Mouse (Mus musculus): ENCODE data around the gene Gtpbp1.
A peak's percentile ranks its signal among the peaks of the same experiment; 100 is the strongest.
"Not testable (repeated sequence)": the region's sequence is repeated elsewhere in the genome, so short reads cannot be mapped to it uniquely, and the experiment has no call there.

The Gtpbp1 gene

DNA sequence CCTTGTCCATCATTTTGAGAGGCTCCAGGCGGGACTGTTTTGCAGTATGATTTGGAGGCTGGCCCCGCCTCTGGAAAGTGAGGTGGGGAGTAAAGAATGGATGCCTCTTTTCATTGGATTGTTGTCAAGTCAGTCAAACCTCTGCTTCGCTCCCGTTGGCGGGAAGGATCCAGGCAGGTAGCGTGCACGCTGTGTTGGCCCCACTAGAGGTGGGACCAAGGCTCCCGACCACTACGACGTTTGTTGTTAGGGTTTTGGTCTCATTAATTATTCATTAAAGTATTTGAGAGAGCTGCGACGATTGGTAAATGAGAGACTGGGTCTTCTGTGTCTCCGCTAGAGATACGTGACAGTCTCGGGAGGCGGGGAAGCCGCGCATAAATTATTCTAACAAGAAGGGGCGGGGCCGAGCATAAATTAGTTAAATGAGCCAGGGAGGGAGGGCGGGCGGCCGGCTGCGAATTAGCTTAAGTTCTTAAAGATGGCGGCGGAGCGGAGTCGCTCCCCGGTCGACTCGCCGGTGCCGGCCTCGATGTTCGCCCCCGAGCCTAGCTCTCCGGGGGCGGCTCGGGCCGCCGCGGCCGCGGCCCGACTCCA, at the start of gene Gtpbp1:
Gene Gtpbp1, plus strand, starts transcription at position 420 of the 597 bp plus-strand sequence.
- DNase-seq, result peak; percentile 100

DNA sequence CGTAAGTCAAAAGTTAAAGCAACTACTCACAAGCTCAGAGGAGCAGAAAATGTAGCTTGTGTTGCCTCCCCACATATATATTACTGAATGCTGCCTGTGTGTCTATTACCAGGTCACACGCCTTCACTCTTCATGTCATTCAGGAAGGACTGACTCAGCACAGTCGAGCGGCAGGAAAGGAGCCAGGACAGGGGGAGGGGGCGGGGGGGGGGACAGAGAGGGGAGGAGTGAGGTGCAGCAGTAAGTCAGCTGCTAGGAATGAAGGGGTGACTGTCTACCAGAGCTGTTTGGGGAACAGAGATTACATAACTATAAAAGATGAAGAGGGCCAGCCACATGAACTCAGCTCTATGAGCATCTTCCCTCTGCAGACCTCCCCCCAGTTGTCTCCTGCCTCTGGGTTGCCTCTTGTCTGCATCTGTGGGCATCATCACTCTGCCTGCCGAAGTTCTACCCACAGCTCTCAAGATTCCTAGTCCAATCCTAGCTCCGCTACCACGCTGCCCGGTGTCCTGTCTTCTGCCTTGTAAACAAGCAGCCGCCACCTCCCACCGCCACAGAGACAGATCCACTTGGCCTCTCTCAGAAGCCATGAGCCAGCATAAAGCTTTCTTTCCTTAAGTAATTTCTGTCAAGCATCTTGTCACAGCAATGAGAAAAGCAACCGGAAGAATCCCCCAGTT, 49.4 kb upstream of the Gtpbp1 start:
- DNase-seq, result no peak

DNA sequence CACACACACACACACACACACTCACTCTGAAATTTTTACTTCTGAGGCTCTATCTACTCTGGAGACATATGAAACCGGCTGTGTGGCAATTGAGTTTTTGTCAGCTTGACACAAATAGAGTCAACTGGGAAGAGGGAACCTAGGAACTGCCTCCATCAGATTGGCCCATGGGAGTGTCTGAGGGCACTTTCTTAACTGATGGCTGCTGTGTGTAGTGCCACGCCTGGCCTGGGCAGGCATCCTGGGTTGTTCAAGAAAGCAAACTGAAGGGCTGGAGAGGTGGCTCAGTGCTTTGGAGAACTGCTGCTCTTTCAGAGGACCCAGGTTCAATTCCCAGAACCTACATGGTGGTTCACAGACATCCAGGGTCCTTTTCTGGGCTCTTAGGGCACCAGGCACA, 45.2 kb upstream of the Gtpbp1 start:
- no peak for DNase-seq

DNA sequence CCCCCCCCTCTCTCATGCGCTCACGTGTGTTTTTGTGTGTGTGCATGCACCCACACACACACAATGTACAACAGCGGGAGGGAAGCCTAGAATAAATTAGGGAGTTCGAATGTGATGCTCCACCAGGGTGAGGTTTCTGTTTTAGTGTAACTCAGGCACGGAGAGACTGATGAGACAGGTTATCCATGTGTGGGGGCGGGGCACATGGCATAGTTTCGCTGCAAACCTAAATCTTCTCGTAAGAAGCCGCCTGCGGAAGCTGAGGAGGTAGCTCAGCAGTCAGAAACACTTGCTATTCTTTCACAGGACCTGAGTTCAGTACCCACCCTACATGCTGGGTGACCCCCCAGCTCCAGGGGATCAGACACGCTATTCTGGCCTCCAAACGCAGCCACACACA, 42.5 kb upstream of the Gtpbp1 start:
- no peak for DNase-seq

DNA sequence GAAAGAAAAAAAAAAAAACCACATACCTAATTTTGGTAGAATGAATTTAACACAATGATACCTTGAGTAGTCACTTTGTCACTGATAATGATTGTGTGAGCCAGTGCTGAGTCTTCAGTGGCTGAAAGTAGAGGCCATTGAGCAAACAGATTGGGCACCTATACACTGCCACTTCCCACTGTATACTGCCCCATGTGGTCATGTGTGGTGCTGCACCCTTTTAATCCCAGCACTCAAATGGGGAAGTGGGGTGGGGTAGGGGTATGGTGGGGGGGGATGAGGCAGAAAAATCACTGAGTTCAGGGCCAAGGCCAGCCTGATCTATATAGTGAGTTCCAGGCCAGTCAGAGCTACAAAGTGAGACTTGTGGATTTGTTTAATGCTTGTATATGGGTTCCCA, 40.1 kb upstream of the Gtpbp1 start:
- DNase-seq, result peak; percentile 33

DNA sequence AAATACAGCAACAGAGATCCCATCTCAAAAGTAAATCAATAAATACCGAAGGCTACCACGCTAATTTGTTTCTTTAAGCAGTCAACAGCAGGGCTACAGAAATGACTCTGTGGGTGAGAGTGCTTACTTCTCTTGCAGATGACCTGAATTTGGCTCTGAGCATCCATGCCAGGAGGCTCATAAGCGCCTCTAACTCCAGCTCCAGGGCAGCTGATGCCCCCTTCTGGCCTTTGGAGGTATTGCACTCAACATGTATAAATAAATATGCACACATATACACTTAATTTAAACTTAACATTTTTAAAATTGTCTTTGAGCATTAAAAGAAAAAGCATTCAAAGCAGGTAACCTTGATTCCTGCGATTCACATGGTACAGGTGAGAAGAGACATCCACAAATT, 39.2 kb upstream of the Gtpbp1 start:
- no peak for DNase-seq

DNA sequence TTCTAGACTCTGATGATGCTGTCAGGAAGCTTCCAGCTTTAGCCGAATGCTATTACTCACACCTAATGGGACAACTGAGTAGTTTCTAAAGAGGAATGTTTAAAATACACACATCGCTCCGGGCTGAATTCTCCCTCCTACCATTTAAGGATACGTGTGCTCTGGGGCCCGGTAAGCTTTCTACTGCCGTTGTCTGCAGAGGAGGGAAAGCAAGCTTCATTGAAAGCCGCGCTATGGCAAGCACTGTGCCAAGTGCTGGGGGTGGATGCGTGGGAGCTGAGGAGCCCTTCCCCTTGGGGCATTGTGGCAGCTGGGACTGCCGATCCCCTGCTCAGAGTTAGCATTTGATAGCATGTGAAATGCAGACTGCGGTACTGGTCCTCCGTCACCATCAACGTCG, 34.2 kb upstream of the Gtpbp1 start:
- no peak for DNase-seq

DNA sequence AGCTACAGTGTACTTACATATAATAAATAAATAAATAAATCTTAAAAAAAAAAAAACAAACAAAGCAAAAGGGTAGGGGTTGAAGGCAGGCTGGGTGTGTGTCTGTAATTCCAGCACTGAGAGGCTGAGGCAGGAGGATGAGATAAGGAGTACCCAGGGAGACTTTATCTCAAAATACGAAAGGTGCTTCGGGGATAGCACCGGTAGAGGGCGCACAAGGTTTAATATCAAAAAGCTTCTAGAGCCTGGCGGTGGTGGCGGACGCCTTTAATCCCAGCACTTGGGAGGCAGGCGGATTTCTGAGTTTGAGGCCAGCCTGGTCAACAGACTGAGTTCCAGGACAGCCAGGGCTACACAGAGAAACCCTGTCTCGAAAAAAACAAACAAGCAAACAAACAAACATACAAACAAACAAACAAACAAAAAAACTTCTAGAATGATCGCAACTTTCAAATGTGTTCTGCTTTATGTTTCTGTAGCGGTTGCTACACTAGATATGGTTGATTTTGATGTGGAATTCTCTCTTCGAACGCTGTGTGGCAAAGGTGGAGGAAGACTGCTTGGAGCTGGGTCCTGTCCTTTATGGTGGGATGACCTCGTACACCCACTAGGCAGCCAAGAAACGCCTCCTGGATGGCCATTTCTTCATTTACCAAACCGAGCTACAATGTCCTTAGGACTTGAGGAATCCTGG, 32.7 kb upstream of the Gtpbp1 start:
- DNase-seq, result peak; percentile 91

DNA sequence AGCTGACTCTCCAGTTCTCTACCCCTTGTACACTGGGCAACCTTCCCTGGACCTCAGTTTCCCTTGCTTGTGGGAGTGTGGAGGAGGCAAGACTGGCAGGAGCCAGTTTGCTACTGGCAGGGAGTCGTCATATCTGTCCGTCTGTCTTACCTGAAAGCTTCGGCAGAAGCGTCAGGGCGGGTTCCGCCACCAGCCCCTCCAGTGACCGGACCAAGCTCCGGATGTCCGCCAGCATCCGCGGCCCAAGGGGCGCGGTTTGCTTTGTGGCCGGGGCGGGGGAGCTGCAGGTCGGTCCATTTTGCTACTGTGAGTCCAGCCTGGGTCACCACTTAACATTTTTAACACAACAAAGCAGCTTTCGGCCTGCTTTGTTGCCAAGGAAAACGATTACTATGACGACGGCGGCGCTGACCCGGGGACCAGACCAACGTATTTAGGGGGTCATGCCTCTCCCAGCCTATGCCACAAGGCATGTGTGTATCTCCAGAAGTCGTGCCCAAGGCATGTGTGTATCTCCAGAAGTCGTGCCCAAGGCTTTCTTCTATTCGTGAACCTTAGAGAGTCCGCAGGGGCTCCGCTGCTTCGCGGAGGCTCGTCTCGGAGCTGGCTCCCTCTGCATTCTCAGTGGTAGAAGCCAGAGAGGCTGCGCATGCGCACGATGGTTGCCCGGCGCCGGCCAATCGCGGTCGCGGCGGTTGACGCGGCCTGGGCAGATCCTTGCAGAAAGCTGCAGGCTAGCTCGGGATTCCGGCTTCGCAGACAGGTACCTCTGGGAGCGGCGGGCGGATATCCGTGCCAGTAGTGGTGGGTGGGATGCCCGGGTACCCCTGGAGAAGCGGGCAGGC, 31.9 kb upstream of the Gtpbp1 start, which contains the start of the genes Fam227a and Cby1:
Gene Fam227a, minus strand, starts transcription at position 426 of the 845 bp plus-strand sequence.
Gene Cby1, plus strand, starts transcription at position 669 of the 845 bp plus-strand sequence.
- peak; percentile 96 for DNase-seq

DNA sequence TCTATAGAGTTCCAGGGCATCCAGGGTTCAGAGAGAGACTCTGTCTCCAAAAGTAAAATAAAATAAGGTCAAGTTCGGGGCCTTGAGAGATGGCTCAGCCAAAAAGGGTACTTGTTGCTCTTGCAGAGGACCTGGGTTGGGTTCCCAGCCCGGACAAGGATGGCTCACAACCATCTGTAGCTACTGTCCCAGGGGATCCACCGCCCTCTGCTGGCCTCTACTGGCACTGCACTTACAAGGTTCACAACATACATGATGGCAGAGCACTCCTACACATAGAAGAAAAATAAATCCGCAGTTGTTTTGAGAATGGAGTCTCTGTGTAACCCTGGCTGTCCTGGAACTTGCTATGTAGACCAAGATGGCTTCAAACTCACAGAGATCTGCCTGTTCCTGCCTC, 28.8 kb upstream of the Gtpbp1 start:
- peak; percentile 51 for DNase-seq

DNA sequence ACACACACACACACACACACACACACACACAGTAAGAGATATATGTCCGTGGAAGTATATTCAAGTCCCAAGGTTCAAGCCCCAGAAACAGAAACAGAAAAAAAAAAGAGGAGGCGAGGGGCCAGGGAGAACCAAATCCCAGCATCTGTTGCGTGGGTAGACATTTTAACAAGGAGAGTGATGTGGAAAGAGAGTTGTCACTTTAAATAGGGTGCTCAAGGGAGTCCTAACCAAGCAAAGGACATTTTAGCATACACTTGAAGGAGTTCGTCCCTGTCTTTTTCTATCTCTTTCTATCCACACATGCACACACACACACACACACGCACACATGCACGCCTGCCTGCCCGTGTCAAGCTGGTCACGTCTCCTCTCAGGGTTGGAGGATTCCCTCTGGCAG, 26.0 kb upstream of the Gtpbp1 start:
- DNase-seq, result no peak

DNA sequence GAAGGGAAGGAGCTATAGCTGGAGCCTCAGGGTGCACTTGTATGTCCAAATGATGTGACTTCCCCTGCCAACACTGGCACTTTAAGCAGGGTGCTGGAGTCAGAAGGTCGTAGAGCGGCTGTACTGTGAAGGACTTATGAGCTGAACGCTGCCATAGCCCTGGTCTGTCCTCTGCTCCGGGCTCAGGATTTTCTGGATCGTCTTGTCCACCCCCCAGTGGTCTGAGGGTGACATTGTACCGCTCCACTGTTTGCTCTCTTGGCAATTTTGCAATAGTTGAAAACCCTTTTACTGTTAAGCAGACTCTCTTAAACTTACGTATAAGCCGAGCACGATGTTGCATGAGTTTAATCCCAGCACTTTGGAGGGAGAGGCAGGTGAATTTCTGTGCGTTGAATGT, 21.4 kb upstream of the Gtpbp1 start:
- DNase-seq, result no peak

DNA sequence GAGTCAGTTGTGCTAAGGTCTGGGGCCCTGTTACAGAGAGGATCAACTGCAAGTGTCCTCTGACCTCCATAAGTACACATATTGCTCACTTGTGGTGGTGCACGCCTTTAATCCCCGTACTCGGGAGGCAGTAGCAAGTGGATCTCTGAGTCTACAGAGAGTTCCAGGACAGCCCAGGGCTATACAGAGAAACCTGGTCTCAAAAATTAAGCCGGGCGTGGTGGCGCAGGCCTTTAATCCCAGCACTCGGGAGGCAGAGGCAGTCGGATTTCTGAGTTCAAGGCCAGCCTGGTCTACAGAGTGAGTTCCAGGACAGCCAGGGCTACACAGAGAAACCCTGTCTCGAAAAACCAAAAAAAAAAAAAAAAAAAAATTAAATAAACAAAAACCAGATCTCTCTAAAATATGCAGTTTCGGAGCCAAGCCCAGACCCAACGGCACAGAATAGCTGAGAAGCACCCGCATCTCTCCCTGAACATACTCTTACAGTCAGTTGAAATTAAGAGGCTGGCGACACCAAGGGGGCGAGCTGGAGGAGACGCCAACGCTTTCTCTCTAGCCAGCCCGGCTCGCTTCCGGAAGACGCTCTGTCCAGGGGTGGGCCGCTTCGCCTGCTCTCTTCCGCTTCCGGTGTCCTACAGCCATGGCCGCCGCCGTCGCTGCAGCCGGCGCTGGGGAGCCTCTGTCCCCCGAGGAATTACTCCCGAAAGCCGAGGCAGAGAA, 20.2 kb upstream of the Gtpbp1 start, which contains the start of gene Tomm22:
Gene Tomm22, plus strand, starts transcription at position 613 of the 723 bp plus-strand sequence.
- DNase-seq, result peak; percentile 91

DNA sequence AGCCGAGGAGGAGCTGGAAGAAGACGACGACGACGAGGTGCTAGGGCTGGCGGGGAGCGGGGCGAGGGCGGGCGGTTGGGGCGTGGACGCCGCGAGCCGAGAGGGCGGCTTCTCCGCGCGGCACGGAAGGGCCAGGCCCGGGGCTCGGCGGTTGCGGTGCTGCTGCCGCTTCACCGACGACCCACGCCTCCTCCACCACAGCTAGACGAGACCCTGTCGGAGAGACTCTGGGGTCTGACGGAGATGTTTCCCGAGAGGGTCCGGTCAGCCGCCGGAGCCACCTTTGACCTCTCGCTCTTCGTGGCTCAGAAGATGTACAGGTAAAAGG, 19.7 kb upstream of the Gtpbp1 start:
- DNase-seq, result no peak

DNA sequence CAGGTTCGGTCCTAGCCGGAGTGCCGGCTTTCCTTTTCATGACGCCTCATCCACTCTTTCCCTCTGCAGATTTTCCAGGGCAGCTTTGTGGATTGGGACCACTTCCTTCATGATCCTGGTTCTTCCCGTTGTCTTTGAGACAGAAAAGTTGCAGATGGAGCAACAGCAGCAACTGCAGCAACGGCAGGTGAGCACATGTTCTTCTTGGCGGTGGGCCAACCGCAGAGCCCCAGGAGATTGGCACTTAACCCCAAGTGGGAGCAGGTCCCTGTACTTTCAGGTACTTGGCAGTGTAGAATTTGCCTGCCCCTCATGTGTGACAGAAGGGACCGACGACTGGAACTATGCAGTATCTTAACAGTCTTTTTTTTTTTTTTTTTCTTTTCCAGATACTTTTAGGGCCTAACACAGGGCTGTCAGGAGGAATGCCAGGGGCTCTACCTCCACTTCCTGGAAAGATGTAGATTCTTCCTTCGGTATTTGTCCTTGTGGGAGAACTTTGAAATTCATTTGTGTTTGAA, 18.8 kb upstream of the Gtpbp1 start:
- not testable (repeated sequence) for DNase-seq

DNA sequence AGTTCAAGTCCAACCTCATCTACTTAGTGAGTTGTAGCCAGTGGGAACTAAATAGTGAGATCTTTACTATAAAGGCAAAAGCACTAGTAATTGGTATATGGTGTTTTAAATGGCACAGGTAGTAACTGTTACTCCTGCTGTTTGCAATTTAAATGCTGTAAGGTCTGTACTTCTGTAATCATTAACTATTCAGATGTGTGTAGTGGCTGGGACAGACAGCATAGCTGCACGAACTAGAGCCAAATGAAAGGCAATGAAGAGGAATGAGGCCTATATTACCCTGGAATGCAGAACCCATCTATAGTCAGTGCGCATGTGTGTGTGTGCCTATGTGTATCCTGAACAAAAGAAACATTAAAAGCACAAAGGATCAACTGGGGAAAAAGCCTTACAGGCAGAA, 12.7 kb upstream of the Gtpbp1 start:
- no peak for DNase-seq

DNA sequence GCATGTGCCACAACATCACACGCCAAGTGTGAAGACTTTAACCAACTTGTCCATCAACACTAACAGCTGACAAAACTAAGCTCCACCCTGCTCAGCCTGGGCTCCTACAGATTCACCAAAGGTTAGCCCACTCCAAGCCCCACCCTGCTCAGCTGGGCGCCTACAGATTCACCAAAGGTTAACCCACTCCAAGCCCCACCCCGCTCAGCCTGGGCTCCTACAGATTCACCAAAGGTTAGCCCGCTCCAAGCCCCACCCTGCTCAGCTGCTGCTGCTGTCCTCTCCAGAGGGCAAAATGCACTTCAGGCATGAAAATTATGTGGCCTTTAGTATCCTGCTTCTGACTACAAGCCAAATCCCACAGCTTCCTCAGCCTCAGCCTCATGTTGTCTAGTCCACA, 8.7 kb upstream of the Gtpbp1 start:
- DNase-seq, result peak; percentile 57

DNA sequence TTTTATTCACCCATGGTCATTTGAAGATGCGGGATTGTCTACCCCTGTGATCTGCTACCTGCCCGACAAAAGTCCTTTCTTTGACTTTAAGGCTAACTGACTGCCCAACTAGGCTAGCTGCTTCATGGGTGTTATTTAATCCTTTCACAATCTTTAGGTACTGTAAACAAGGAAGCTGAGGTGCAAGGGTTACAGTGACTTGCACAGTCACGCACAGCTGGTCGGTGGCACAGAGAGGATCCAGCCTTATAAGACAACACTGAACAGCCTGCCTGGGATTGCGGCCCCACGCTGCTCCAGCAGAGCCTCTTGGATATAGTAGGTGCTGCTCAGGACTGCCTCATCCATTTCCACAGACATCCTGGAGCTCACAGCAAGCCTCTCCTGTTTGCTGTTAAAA, 7.5 kb upstream of the Gtpbp1 start:
- DNase-seq, result peak; percentile 45

DNA sequence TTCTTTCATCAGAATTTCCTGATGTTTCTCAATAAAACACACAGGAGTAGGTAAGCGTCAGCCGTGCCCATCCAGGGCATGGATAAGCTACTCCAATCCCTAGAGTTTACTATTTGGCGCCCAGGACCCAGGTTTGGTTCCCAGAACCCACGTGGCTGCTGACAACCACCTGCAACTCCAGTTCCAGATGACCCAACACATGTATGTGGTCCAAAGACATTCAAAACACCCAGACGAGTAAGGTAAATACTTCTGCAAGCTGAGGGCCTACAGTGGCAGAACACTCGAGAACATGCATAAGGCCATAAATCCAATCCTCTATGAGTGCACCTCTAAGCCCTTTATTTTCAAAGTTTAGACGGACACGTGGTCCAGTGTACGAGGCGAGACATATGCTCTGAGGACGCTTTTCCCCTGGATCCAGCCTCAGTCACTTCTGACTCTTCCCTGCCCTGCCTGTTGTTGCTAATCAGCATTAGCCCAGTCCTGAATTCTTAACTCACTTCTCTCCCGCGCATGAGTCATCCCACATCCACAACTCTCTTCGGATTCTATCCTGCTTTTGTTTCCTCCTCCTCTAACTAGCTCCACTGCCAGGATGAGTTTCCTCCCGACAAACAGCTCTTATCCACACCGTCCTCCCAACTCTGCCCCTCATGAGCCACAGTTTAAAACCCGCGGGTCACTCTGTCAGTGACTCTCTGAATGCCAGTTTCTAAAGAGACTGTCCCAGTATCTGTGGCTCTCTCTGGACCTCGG, 6.8 kb upstream of the Gtpbp1 start:
- DNase-seq, result no peak

DNA sequence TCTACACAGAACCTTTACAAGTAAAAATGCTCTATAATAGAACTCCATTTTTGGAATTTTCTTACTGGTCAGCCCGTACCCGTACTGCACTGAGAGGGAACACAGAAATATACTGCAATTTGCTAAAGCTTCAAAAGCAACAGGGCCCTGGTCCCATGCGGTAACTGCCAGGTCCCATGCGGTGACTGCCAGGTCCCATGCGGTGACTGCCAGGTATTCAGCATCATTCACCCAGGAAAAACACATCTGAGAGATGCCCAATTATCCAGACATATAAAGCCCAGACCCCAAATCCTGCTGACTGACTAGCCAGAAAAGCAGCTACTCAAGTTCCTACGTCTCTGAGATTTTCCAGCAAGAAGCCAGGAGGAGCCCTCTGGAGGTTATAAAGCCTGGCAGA, 6.0 kb upstream of the Gtpbp1 start:
- DNase-seq, result no peak

DNA sequence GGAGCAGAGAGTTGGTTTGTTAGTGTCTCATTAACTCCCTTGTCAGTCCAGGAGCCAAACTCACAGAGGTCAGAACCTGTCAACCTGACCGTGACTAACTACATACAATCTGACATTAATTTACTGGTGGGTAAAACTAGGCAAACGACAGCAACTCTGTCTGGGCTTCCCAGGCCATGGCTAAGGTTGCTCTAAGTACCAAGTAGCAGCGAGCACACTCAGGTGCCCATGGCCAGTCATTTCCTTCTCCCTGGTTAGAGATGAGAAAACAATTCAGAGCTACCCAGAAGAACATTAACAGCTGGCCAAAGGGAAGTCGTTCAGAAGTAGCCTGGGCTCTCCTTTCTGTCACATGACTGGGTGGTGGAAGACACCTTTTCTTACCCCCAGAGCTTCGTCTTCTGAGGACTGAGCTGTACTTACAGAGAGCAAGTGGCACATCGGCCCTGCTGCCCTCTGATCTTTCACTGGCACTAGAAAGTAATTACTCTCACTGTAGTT, 5.5 kb upstream of the Gtpbp1 start:
- DNase-seq, result peak; percentile 81
